Mouse (Mus musculus): ENCODE results near the gene Myo16.
A peak's percentile ranks its signal among the peaks of the same experiment; 100 is the strongest.

Myo16 gene

DNA sequence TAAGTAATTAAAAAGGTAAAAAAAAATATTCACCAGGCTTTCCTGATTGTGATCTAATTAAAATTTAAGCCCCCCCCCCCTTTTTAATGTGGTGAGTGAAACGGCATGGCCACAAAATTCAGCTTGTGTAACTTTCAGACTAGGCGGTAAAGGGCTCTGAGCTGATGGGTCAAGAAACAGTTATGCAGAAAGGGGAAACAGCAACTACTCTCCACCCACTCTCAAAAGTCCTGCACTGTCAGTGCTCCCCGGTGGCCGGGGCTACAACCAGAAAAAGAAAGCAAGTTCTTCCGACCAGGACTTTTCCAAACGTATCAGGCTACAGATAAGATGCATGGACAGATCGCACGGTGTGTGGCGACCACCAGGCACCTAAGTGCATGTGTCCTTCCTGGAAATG, 408.9 kb downstream of the Myo16 start:
- no peak for DNase-seq

DNA sequence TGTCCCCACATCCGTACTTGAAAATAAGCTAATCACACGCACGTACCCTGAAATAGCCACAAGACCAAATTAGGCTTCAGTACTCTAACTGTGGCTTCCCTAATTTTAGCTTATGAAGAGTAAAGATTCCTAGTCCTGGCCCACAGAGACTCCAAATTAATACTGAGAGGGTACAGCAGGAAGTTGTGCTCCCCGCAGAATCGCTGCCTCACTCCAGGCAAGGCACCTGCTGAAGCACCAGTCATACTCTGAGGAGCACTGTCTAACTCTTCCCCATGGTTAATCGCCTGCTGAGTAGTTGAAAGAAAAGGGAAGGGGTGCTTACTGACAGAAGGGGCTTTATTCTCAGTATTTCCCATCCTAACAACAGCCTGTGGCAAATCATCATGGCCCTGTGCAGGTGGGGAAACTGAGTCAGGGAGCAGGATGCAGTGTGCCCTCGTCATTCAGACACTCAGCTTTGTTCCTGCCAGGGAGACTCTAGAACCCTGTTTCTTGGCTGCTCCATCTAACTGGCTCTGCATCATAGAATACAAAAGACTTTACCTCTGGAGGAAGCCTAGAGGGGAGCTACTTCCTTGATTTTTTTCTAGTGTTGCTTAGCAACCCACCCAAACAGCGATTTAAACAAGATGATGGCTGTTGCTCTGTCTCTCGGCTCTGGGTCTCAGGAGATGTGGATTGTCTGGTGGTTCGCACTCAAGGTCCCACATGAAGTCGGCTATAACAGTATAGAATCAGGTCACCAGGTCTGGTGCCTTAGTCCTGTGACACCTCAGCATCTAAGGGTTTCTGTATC, 411.7 kb downstream of the Myo16 start:
- DNase-seq, result no peak

DNA sequence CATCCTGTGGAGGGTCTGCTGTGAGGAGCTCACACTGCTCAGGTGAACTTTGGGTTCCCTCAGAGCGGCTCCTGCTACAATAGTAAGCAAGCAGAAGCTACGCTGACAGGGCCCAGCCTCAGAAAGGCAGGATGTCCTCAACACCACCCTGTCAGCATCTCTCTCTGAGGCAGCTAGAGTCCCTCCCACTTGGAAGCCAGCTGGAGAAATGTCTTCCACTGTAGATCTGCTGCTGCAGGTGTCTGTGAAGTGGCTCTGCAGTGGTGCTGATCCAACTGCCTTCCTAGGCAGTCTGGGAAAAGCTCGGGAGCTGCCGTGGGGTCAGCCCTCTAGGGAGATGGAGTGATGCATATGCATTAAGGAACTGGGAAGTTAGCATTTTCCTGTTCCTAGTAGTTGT, 414.7 kb downstream of the Myo16 start:
- no peak for DNase-seq

DNA sequence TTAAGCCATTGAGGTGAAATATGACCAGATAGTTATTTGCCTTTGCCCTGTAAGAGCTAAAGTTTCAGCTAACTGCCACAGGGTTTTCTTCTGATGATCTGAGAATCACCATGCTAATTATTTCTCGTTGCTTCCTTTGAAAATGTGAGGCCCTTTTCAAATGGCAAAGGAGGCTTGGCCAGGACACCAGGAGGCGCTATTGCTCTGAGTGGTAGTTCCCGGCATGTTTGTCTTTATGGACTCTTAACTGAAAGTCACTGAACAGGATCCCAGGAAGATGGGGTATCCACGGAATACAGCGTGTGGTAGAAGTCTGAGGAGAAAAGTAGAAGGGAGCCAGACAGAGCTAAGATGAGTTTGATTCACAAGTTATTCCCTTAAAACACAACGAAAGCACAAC, 420.4 kb downstream of the Myo16 start:
- DNase-seq, result peak; percentile 70

DNA sequence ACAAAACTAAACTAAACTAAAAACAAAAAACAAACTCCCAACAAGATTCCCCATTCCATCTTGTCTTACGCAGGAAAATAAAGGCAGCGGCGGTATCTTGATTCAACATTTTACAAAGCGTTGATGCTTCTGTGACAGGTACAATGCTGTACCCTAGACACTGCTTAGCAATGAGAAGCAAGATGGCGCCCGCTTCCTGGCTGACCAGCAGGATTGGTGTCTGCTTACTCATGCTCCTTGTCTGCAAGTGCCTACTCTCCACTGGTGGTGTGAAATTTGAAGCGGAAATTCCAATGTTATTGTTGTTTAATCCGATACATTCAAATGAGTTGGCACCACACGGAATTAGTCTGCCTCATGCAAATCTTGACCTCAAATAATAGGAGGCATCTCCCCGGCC, 421.5 kb downstream of the Myo16 start:
- DNase-seq, result no peak

DNA sequence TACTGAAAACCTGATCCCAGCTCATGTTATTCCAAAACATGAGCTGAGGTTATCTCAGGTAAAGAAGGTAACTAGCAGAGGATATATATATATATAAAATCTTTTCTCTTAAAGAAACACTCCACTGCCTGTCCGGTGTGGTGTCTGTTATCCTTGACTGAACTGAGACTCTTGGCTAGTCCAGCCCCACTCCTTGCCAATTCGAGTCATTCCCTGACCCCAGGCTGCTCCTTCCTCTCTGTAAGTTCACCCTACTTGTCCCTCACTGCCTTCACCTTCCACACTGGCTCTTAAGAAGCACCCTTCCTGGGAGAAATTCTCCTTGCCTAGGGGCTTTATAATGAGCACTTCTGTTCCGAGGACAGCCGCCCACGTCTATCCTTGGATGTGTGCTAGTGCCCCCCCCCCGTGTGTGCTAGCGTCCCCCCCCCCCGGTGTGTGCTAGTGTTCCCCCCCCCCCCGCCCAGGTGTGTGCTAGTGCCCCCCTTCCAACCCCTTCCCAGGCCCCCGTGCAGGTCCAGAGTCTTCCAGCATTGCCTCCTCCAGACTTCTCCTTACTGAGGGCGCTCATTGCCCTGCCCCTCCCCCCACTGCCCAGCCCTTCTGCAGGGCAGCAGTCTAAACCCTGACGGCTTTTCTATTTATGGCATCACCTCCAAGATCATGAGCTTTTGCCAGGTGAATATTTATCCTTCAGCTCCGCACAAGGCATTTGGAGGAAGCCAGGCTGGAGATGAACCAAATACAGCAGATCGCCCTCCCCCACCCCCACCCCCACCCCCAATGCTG, 433.4 kb downstream of the Myo16 start:
- no peak for DNase-seq

DNA sequence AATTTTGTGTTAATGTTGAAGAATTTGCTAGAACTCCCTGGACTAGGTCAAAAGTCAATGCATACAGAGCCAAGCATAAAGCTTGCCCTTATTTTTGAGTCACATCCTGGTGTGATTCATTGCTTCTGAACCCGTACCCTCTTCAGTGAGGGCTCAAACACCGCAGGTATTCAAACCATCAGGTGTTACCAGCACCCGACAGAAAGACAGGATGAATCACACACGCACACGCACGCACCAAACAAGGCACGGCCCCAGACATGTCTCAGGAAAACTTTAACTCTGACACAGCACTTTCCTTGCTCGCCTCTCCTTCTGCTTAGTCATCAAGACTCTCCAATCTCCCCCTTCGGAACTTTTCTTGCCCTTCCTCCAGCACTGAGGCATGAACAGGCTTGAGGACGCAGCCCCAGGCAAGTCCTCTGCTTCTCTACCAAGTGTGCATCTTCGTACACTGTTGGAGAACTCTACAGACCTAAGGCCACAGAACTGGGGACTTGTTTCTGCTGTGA, 435.8 kb downstream of the Myo16 start:
- no peak for DNase-seq

DNA sequence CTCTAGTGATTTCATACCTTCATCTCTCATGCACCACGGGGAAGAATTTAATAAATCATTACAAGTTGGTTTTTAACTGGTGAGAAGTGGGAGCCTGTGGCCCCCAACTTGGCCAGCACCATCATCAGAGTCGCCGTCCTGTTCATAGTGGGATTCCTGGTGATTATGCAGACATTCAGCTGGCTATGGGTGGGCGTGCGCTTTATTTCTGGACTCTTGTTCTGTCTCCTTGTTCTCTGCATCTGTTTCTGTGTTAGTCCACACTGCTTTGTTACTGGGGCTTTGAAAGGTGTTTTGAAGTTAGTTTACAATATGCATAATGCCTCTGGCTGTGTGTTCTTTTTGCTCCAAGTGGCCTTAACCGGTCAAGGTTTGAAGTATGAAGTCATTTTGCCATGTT, 439.2 kb downstream of the Myo16 start:
- DNase-seq, result no peak

DNA sequence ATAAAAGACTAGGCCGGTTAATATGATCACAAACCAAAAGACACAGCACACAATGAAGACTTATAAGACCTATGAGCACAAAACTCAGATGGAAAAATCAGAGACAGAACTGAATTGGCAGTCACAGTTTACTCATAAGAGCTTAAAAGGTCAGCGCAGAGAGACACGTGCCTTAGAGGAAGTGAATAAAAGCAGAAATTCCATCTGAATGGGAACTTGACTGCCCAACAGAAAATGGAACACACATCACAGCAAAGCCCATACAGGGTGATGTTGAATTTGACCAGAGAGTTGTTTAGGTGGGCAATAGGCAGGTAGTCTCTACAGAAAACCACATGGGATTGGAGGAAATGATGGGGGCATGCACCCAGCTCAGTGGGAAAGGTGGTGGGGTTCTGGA, 442.6 kb downstream of the Myo16 start:
- DNase-seq, result no peak

DNA sequence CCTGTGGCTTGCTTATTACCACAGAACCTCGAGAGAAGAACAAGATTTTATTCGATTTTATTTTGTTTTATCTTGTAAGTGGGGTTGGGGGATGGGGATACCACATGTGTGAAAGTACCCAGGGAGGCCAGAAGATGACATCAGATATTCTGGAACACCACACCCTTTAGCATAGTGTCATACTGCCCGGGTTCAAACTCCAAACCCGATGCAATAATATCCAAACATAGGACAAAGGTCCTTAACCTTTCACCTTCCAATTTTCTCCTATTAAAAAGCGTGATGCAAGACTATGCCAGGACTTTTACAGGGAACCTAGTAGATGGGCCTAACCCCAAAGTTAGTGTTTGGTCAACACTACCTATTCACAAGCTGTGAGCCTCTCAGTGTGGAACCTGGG, 443.9 kb downstream of the Myo16 start:
- DNase-seq, result no peak

DNA sequence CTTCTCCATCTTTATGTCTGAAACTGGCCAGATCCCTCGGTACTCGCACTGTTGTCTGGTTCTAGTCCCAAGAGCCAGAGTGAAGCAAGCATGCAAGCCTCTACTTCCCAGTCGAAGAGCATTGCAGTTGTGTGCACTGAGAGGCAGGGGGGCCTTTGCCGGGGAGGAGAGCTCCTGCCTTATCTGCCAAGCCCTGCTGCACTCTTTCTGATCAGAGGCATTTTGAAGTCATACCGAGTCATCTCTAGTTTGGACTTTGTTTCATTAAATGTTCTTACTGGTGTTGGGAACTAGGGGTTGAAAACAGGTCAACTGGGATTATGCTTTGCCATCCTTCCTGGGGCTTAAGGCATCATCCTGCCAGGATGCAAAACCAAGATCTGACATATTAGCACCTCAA, 445.2 kb downstream of the Myo16 start:
- no peak for DNase-seq

DNA sequence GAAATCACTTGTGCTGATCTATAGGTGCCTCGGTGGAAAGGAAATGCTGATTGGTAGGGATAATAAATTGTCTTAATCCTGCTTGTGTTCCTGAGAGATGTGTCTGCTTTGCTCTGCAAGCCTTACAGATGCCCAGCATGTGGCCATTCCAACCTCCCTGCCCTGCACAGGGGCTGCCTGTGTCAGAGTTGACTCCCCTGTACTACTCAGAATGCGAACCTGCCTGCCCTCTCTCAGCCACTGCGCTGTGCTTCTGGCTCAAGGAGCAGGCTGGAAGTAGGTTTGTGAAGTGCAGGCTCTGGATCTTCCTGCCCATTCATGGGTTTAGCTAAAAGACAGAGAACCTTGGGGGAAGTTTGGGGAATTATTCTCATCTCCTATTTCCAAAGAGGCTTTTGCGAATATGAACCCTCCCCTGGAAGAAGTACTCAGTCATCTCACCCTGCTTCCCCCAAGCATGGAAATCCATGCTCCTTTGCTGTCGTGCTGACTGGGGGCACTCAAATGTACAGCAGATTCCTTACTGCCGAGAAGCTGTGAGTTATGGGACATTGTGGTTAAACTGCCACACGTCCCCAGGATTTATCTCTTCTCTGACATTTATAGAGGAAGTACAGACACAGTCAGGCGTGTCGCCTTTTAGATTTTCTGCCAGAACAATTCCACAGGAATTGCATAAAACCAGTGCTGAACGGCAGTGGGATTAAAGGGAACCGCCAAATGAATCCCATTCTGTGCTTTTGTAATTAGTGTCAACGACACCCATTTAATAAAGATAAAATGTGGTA, 452.5 kb downstream of the Myo16 start:
- DNase-seq, result no peak

DNA sequence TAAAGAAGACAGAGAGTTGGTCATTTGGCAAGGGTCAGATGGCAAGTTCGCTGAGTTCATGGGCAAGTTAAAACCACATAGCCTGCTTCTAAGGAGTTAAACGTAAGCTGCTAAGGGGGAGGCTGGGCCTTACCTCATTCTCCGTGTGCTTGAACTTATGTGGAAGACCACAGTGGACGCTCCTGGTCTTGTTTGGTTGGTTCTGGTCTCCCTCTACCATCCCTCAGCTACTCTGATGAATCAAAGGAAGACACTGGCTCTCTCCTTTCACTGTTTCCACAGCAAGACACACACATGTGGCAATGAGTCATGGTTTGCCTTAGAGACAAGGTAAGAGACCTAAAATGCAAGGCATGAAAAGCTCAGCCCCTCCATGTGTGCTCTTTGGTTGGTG, 453.1 kb downstream of the Myo16 start:
- DNase-seq, result no peak

DNA sequence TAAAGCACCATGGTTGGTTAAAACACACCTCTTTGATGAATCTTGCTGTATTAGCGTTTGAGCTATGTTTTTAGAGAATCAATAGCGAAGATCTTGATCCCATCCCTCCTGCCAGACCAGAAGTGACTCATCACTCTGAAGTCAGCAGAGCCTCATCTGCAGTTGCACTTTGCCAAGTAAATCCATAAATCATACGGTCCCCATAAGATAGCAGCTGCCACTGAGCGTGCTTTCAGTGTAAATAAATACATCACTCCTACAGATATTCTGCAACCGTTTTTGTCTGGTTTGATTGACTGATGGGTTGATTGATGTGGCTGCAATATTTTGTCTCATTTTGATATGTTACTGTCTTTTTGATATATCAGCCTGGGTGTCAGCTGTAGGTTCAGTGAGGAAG, 457.9 kb downstream of the Myo16 start:
- DNase-seq, result no peak

DNA sequence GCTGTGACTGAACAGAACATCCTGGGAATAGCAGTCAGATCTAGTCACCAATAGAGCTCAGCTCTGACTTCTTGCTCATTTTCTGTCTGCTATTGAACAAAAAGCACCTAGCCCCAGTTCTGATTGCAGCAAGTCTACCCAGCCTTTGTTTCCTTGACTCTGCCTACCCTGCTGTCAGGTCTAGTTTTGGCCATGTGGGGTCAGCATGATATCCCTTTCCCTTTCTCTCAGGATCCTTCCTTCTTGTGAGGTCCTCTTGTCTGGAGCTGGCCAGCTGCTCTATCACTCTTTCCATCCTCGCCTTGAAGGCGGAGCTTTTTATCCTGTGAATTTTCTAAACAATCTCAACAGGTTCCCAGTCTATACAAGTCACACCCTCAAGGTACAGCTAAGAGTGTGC, 459.7 kb downstream of the Myo16 start:
- DNase-seq, result no peak

DNA sequence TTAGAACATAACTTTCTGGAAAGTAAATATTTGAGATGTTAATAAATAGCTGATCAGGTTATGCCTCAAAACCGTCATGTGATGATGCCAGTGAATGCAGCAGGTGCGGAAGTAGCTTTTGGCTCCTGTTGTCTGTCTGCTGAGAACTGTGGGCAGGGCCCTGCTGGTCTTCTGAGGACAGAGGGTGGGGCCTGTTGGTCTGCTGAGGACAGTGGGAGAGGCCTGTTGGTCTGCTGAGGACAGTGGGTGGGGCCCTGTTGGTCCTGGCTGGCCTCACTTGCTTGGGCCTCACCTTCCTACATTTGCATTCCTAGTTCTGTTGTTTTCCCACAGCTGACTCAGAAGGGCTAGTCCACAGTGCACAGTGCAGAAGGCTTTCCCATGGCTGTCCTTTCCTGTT, 466.0 kb downstream of the Myo16 start:
- DNase-seq, result no peak

DNA sequence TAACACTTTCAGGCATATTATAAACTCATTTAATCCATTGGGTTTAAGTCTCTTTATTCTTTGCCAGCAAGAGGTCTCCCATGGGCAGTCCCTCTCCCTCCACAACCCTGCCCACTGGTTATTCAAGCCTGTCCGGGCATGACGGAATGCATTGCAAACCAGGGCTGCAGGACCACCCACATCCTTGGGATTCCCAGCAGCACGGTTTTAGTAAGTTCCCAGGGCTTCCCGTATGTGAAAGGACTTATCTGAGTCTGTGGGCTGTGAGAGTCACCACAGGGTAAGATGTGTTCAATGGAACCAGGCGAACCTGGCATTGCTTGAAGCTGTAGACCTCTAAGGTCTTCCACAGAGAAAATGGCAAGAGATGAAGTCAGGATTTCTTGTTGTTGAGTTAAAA, 471.6 kb downstream of the Myo16 start:
- DNase-seq, result no peak

DNA sequence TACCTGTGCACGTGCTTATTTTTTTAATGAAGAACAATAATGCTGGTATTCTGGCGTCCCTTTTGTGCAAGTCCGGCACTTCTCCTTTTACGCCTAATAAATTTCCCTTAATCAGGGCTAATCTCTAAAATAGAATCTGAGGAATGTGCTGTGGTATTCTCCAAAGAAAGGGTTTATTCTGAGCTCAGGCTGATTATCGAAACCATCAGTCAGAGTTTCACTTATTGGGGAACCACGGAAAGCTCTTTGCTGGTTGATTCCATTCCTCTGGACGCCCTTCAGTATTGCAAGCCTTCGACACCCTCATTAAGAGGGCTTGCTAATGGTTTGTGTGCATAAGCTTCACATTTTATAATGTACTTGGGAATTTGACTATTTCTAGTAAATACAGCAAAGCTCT, 475.0 kb downstream of the Myo16 start:
- DNase-seq, result no peak

DNA sequence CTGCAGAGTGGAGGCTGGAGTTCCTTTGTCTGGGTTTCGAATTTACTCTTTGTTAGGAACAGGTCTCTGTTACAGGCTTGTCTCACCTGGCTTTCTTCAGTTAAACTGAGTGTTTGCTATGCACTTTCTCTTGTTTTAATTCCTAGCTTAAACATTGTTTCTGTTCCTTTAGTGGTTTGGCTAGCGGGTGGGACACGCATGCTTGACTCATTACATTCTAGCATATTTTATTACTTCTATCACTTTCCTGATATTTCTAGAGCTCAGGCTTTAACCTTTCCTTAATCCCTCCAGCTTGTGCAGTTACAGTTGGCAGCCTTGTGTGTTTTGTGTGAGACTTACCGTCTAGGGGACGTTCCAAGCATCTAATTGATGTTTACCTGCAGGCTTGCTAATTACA, 476.2 kb downstream of the Myo16 start:
- no peak for DNase-seq

DNA sequence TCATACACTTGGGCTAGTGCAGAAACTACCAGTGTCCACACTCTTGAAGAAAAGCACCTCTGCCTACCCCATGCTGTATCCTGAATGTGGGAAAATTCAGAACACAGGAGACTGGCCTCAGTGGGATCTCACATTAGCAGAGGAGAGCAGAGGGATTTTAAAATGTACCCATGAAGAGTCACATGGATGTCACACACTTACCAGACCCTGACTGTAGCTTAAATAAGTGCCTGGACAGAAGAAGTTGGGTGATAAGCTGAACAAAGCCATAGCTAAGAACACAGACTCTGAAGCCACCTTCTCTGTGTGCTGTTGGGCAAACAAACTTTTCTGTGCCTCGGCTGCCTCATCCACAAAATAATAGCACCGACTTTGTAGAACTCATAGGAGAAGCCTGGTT, 477.3 kb downstream of the Myo16 start:
- DNase-seq, result no peak

DNA sequence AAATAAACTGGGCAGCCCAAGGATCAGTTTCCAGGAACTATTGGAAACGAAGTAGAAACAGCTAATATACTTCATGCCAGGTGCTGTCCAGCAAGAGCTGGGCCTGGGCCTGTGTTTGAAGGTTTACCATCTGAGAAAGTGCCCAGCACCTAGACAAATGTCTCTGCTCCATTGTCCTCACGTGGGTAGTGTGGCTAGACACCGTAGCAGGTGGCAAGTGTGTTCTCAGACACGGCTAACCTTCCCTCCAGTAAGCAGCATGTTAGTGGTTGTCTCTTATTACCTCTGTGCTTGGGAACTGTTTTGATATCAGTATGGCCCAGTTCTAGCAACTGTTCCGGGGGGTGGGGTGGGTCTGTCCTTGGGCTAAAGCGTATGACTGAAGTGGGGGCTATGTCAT, 478.9 kb downstream of the Myo16 start:
- DNase-seq, result no peak

DNA sequence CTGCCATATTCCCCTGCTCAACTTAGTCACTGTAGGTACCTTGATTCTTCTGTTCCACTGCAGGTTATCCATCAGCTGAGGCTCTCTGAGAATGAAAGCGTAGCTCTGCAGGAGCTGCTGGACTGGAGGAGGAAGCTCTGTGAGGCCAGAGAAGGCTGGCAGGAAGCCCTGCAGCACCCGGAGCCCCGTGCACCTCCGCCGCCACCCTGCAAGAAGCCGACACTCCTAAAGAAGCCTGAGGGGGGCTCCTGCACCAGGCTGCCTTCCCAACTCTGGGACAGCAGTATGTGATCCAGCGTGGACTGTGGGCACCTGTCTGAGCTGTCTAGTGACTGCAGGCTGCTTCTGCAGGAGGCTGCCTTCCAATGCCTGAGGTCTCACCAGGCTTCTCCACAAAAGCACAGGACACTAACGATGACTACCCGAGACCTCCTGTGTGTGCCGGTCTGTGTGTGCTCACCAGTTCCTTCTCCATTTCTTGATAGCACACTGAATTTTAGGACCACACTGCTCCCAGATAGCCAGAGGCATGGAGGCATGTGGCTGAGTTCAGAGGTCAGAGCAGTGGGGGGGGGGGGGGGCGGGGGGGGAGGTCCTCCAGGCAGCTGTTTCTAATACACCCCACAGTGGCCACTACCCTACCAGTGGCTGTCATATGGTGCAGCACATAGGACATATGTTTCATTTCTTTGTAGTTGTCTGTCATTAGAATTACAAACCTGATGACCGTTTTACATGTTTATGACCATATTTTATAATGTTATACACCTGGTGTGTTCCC, 479.8 kb downstream of the Myo16 start:
- no peak for DNase-seq

DNA sequence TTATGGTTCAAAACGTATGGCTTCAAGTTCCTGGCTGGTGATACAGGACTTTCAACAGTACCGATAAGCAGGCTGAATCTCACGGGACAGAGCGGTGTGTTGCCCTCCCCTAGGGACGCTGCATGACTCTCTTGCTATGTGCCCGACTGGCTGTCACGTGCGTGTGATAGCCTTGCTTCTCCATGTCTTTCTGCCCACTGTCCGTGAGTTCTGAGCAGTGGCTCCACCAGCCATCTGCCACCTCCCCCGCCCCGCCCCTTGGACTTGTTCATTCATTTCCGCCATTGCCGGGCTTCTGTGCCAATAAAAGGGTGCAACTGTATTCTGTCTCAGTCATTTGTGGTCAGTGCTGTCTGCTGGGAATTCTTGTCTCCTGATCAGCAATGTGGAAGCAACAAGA, 480.7 kb downstream of the Myo16 start:
- no peak for DNase-seq
